In the genomic region with DNA sequence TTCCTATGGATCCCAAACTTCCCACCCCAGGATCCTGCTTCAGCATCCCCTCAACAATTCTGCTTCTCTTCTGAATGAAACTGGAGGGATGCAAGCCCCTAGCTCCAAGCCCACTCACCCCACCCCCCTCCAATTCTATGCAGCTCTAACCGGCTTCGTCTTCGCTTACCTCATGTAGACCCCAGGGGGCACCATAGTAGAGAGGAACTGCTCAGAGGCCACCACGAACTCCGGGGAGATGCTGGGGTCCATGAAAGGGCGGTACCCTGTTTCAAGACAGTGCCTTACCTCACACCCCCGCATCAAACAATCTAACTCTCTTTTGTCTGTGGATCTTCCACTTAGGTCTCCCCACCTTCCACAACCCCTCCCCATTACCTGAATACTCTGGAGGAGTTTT, we compare ENCODE assay signal across 27 mouse cellular contexts. TPM values are rescaled to one million over a fixed set of nuclear protein-coding genes. Genes with fewer than 3 reads are reported as not detected.
DNase-seq lines count a peak whose midpoint lies in the region; ATAC-seq and TF ChIP-seq lines count a peak whose summit lies in the region.
"Had no signal": no experiment of that assay in that cellular context is flagged by ENCODE, and none has a peak within 500 bp of the region (broad histone marks: within the 10 kb centered on the region; RNA-seq: fewer than 3 reads in every experiment).

No protein-coding gene starts in this region.

- TF ChIP-seq EP300 in liver, postnatal 0 days (IDR thresholded peaks at IDR 0.05; ENCODE audit: low read depth) = no peak
- no peak for TF ChIP-seq EP300 in CH12.LX (IDR thresholded peaks at IDR 0.05; ENCODE audit: low read length)

- peak; percentile 18; the same call in 1 of the 2 replicates for TF ChIP-seq CTCF in liver, postnatal 0 days (IDR thresholded peaks at IDR 0.05; ENCODE audit: low read depth)
- peak in 1 of 2 experiments; percentile 39; a peak in 2 of 4 replicates for TF ChIP-seq CTCF in CH12.LX (conservative IDR thresholded peaks at IDR 0.05 in 1 of 2, IDR thresholded peaks at IDR 0.05 in 1 of 2; ENCODE audit: low read depth in 2 of 2, low read length in 2 of 2)
- peak; percentile 8; the same call in 1 of the 2 replicates for TF ChIP-seq CTCF in bone marrow, adult 2 months (IDR thresholded peaks at IDR 0.05; ENCODE audit: control insufficient read depth, insufficient read depth, low read length)

- H3K36me3 ChIP-seq in liver, postnatal 0 days (replicated peaks; ENCODE audit: insufficient read depth, low read length) = no peaks in the 10 kb centered on the region
- no peaks in the 10 kb centered on the region for H3K36me3 ChIP-seq in CH12.LX (replicated peaks in 1 of 2; ENCODE audit: control insufficient read depth in 1 of 2, insufficient read depth in 1 of 2, low read length in 1 of 2)
- H3K36me3 ChIP-seq: embryonic facial prominence, embryonic 15.5 days; heart, embryonic 12.5 days; limb, embryonic 13.5 days; liver, embryonic 15.5 days; midbrain, embryonic 10.5 days had no signal

- no peaks in the 10 kb centered on the region; the same call in 1 of the 2 replicates for H3K4me1 ChIP-seq in liver, postnatal 0 days (ENCODE audit: insufficient read depth)
- peaks cover 0 to 2% of the 10 kb centered on the region in 2 experiments; a peak in 1 of 4 replicates for H3K4me1 ChIP-seq in CH12.LX (ENCODE audit: control insufficient read depth in 1 of 2, insufficient read depth in 2 of 2)
- no peaks in the 10 kb centered on the region for H3K4me1 ChIP-seq in bone marrow, adult 2 months (ENCODE audit: control insufficient read depth, insufficient read depth, low read length)

- H3K4me3 ChIP-seq in liver, postnatal 0 days (ENCODE audit: low read depth, low read length) = no peak overlapping the region
- H3K4me3 ChIP-seq in CH12.LX (replicated peaks in 1 of 3; ENCODE audit: low read depth in 2 of 3, low read length in 2 of 3, poor library complexity in 1 of 3) = no peak overlapping the region
- H3K4me3 ChIP-seq in bone marrow, adult 2 months (replicated peaks; ENCODE audit: control insufficient read depth, low read depth, low read length) = no peak overlapping the region
- H3K4me3 ChIP-seq: embryonic facial prominence, embryonic 15.5 days; heart, embryonic 12.5 days; limb, embryonic 13.5 days; liver, embryonic 15.5 days; midbrain, embryonic 10.5 days; myocyte had no signal

- 4% methylated on average over 7 of the region's 7 CpGs for WGBS in liver, postnatal 0 days (ENCODE audit: insufficient replicate concordance)
- 6% methylated on average over 7 of the region's 7 CpGs for WGBS in bone marrow, adult 2 months

- no peak; the same call in 1 of the 2 replicates for TF ChIP-seq RAD21 in CH12.LX (IDR thresholded peaks at IDR 0.05; ENCODE audit: low read depth, low read length)

- H3K27me3 ChIP-seq in liver, postnatal 0 days (ENCODE audit: insufficient read depth, low read length) = peaks cover 58% of the 10 kb centered on the region
- H3K27me3 ChIP-seq in CH12.LX (replicated peaks) = peaks cover 9% of the 10 kb centered on the region

- no peak for TF ChIP-seq POLR2A in CH12.LX (IDR thresholded peaks at IDR 0.05; ENCODE audit: low read depth, low read length)
- no peak for TF ChIP-seq POLR2A in bone marrow, adult 2 months (IDR thresholded peaks at IDR 0.05; ENCODE audit: borderline replicate concordance, control insufficient read depth, low read depth, low read length)

- H3K9ac ChIP-seq in liver, postnatal 0 days (replicated peaks) = no peak overlapping the region
- H3K9ac ChIP-seq in CH12.LX (ENCODE audit: insufficient read depth, low read depth) = no peak overlapping the region
- H3K9ac ChIP-seq: embryonic facial prominence, embryonic 15.5 days; heart, embryonic 12.5 days; limb, embryonic 13.5 days; liver, embryonic 15.5 days had no signal

- no peak for ATAC-seq in liver, postnatal 0 days
- ATAC-seq in megakaryocyte progenitor cell, adult 5-6 weeks (replicated peaks; ENCODE audit: poor library complexity) = peak; percentile 32; the same call in 1 of the 2 replicates
- ATAC-seq in inflammation-experienced regulatory T-cells, adult 6 months = no peak
- ATAC-seq: CD4-positive, CD25-positive, alpha-beta regulatory T cell, adult 4 months had no signal

- H3K27ac ChIP-seq in liver, postnatal 0 days (ENCODE audit: low read depth) = no peak overlapping the region
- H3K27ac ChIP-seq in CH12.LX (ENCODE audit: insufficient read depth, low read depth) = no peak overlapping the region
- no peak overlapping the region for H3K27ac ChIP-seq in bone marrow, adult 2 months (ENCODE audit: control insufficient read depth, insufficient read depth, low read depth, low read length, poor library complexity)
- H3K27ac ChIP-seq: embryonic facial prominence, embryonic 15.5 days; limb, embryonic 13.5 days; liver, embryonic 15.5 days; midbrain, embryonic 10.5 days had no signal

- H3K4me2 ChIP-seq in liver, postnatal 0 days (ENCODE audit: low read depth, low read length) = no peak overlapping the region
- H3K4me2 ChIP-seq in CH12.LX (ENCODE audit: insufficient read depth, low read depth, poor library complexity, severe bottlenecking) = peak overlapping the region; percentile 7; the same call in 1 of the 2 replicates
- H3K4me2 ChIP-seq: embryonic facial prominence, embryonic 15.5 days; heart, embryonic 12.5 days; limb, embryonic 13.5 days; liver, embryonic 15.5 days had no signal

- in situ Hi-C loops in CH12.LX (cut with MboI; ENCODE audit: low pct_ligation_motif_present, low pct_unique_long_range_greater_than_20kb, low sequenced_read_pairs) = loop anchor here (5.0 kb wide), 1 partner anchor 103 kb away; no protein-coding TSS in a partner anchor

- dilution Hi-C loops in CH12.LX (cut with MboI; ENCODE audit: extremely low pct_ligation_motif_present, extremely low pct_unique_long_range_greater_than_20kb, low sequenced_read_pairs) = no loop called here

- H3K9me3 ChIP-seq in liver, postnatal 0 days (ENCODE audit: low read length) = no peaks in the 10 kb centered on the region
- H3K9me3 ChIP-seq in CH12.LX (replicated peaks; ENCODE audit: low read length) = peaks cover 4% of the 10 kb centered on the region
- H3K9me3 ChIP-seq: embryonic facial prominence, embryonic 15.5 days; heart, embryonic 12.5 days; limb, embryonic 13.5 days; liver, embryonic 15.5 days; midbrain, embryonic 10.5 days had no signal

- no peak for DNase-seq in liver, postnatal 0 days
- DNase-seq in liver (no peak), CH12.LX (ENCODE audit: extremely low read depth) (no peak)
- no peak for DNase-seq in gastrocnemius, postnatal 4 days (ENCODE audit: low spot score in 2 of 2)
- no peak for DNase-seq in ovary, postnatal 14 days (ENCODE audit: low spot score)
- DNase-seq: adrenal gland, adult 2 months; cerebellum, adult 11 months; cerebellum, postnatal 25 days; gastrocnemius, postnatal 36 days; heart, postnatal 36 days; kidney, adult 11 months; kidney, postnatal 14 days; right cerebral cortex, adult 18-20 months had no signal

- H3K79me2 ChIP-seq in CH12.LX (replicated peaks; ENCODE audit: control insufficient read depth, extremely low read depth, insufficient read depth, poor library complexity, severe bottlenecking) = no peaks in the 10 kb centered on the region

TF ChIP-seq in CH12.LX, 34 proteins besides CTCF, POLR2A, EP300 and RAD21:
- TF ChIP-seq NRF1 (IDR thresholded peaks at IDR 0.05; ENCODE audit: low read depth, low read length) (no peak), SMC3 (IDR thresholded peaks at IDR 0.05; ENCODE audit: low read depth, low read length) (peak; percentile 16; the same call in 1 of the 2 replicates)

RNA-seq across cellular contexts. Expression of gene Duox2, which starts 3.3 kb away (rescaled TPM):
- polyA plus RNA-seq in liver, postnatal 0 days (2015; fragmentation: Nextera tagmentation; extraction: Ambion mirVana) = 0.02 TPM in 2 replicates
- total RNA-seq in CH12.LX (2012; rRNA removed) = not detected in 2 replicates
- total RNA-seq in CH12.LX (2014; rRNA removed) = not detected in 2 replicates
- polyA plus RNA-seq in CH12.LX (2012; ENCODE audit: insufficient read length, low read depth) = not detected in 2 replicates
- polyA plus RNA-seq in bone marrow, adult 2 months (2011; ENCODE audit: insufficient read depth, insufficient read length, low replicate concordance, missing spikeins) = not detected in 2 replicates
- not detected in 2 replicates for total RNA-seq in megakaryocyte progenitor cell, adult 5-6 weeks (2015)
- not detected in 2 replicates for total RNA-seq in megakaryocyte progenitor cell, adult 5-6 weeks (2017)
- under 1 TPM; 0.34 to 0.86 TPM for total RNA-seq in gastrocnemius, postnatal 4 days (2021)
- polyA plus RNA-seq in inflammation-experienced regulatory T-cells, adult 6 months (2017; shearing (Covaris generic)) = not detected
- total RNA-seq: neutrophil, adult 5-6 weeks had no signal
- polyA plus RNA-seq: CD4-positive, CD25-positive, alpha-beta regulatory T cell, adult 4 months; forebrain, embryonic 11.5 days; liver, embryonic 15.5 days; midbrain, embryonic 10.5 days had no signal

RNA-seq across cellular contexts. Expression of gene Duoxa2, which starts 3.8 kb away (rescaled TPM):
- polyA plus RNA-seq in liver, postnatal 0 days (2015; fragmentation: Nextera tagmentation; extraction: Ambion mirVana) = not detected in 2 replicates
- total RNA-seq in CH12.LX (2012; rRNA removed) (not detected in 2 replicates), CH12.LX (2014; rRNA removed) (not detected in 2 replicates)
- polyA plus RNA-seq in CH12.LX (2012; ENCODE audit: insufficient read length, low read depth) = not detected in 2 replicates
- not detected in 2 replicates for polyA plus RNA-seq in bone marrow, adult 2 months (2011; ENCODE audit: insufficient read depth, insufficient read length, low replicate concordance, missing spikeins)
- total RNA-seq in megakaryocyte progenitor cell, adult 5-6 weeks (2015) = not detected in 2 replicates
- not detected in 2 replicates for total RNA-seq in megakaryocyte progenitor cell, adult 5-6 weeks (2017)
- not detected for total RNA-seq in gastrocnemius, postnatal 4 days (2021)
- not detected for polyA plus RNA-seq in inflammation-experienced regulatory T-cells, adult 6 months (2017; shearing (Covaris generic))
- total RNA-seq: adrenal gland, adult 2 months; gastrocnemius, postnatal 36 days; heart, postnatal 36 days; layer of hippocampus, adult 8-10 months; left cerebral cortex, adult 8-10 months had no signal
- polyA plus RNA-seq: adrenal gland, adult 2 months; CD4-positive, CD25-positive, alpha-beta regulatory T cell, adult 4 months; embryonic facial prominence, embryonic 15.5 days; forebrain, embryonic 11.5 days; heart, embryonic 12.5 days; liver, embryonic 15.5 days; midbrain, embryonic 10.5 days; myocyte had no signal

RNA-seq across cellular contexts. Expression of gene Duoxa1, which starts 18.6 kb away (rescaled TPM):
- not detected in 2 replicates for polyA plus RNA-seq in liver, postnatal 0 days (2015; fragmentation: Nextera tagmentation; extraction: Ambion mirVana)
- total RNA-seq in CH12.LX (2012; rRNA removed) (not detected in 2 replicates), CH12.LX (2014; rRNA removed) (not detected in 2 replicates)
- not detected in 2 replicates for polyA plus RNA-seq in CH12.LX (2012; ENCODE audit: insufficient read length, low read depth)
- not detected in 2 replicates for polyA plus RNA-seq in bone marrow, adult 2 months (2011; ENCODE audit: insufficient read depth, insufficient read length, low replicate concordance, missing spikeins)
- not detected in 2 replicates for total RNA-seq in megakaryocyte progenitor cell, adult 5-6 weeks (2015)
- total RNA-seq in megakaryocyte progenitor cell, adult 5-6 weeks (2017) = not detected in 2 replicates
- 1 to 10 TPM; 1.2 TPM for total RNA-seq in gastrocnemius, postnatal 4 days (2021)
- not detected for polyA plus RNA-seq in inflammation-experienced regulatory T-cells, adult 6 months (2017; shearing (Covaris generic))
- total RNA-seq: layer of hippocampus, adult 8-10 months; neutrophil, adult 5-6 weeks had no signal
- polyA plus RNA-seq: CD4-positive, CD25-positive, alpha-beta regulatory T cell, adult 4 months; forebrain, embryonic 11.5 days; heart, embryonic 12.5 days; liver, embryonic 15.5 days; midbrain, embryonic 10.5 days had no signal

RNA-seq across cellular contexts. Expression of gene Duox1, which starts 20.6 kb away (rescaled TPM):
- polyA plus RNA-seq in liver, postnatal 0 days (2015; fragmentation: Nextera tagmentation; extraction: Ambion mirVana) = not detected in 2 replicates
- not detected in 2 replicates for total RNA-seq in CH12.LX (2012; rRNA removed)
- total RNA-seq in CH12.LX (2014; rRNA removed) = not detected in 2 replicates
- polyA plus RNA-seq in CH12.LX (2012; ENCODE audit: insufficient read length, low read depth) = not detected in 2 replicates
- not detected in 2 replicates for polyA plus RNA-seq in bone marrow, adult 2 months (2011; ENCODE audit: insufficient read depth, insufficient read length, low replicate concordance, missing spikeins)
- not detected in 2 replicates for total RNA-seq in megakaryocyte progenitor cell, adult 5-6 weeks (2015)
- total RNA-seq in megakaryocyte progenitor cell, adult 5-6 weeks (2017) = not detected in 2 replicates
- total RNA-seq in gastrocnemius, postnatal 4 days (2021) = under 1 TPM; 0.37 to 0.49 TPM
- polyA plus RNA-seq in inflammation-experienced regulatory T-cells, adult 6 months (2017; shearing (Covaris generic)) = not detected
- total RNA-seq: adrenal gland, adult 2 months; layer of hippocampus, adult 8-10 months; neutrophil, adult 5-6 weeks had no signal
- polyA plus RNA-seq: CD4-positive, CD25-positive, alpha-beta regulatory T cell, adult 4 months; forebrain, embryonic 11.5 days; liver, embryonic 15.5 days had no signal
